Mouse (Mus musculus) neural tube, embryonic 12.5 days (tissue): ENCODE data around the gene Zfp383. TPM values are rescaled to one million over a fixed set of nuclear protein-coding genes. Genes with fewer than 3 reads are reported as not detected.

Experiments
- ATAC-seq: fragments of 200-750 bp; cut with Nextera tagmentation; 2 replicates; pipeline ENCODE4 v1.8.0; 2017; ENCODE audit warnings: low read depth, mild to moderate bottlenecking, moderate TSS enrichment, moderate library complexity; ENCODE audit not compliant: low FRiP score
- H3K27ac ChIP-seq: fragments of 300-500 bp; sonication (generic); 2 replicates; pipeline ENCODE4 v1.5.1; 2016
- H3K27me3 ChIP-seq: fragments of 300-500 bp; sonication (generic); replicated peaks from 2 replicates; pipeline ENCODE4 v1.6.1; 2016; ENCODE audit warnings: mild to moderate bottlenecking
- H3K36me3 ChIP-seq: fragments of 300-500 bp; sonication (generic); 2 replicates; pipeline ENCODE4 v1.6.1; 2016; ENCODE audit warnings: mild to moderate bottlenecking
- H3K4me1 ChIP-seq: fragments of 300-500 bp; sonication (generic); 2 replicates; pipeline ENCODE4 v1.6.1; 2016
- H3K4me2 ChIP-seq: fragments of 300-500 bp; sonication (generic); replicated peaks from 2 replicates; pipeline ENCODE4 v1.6.1; 2016; ENCODE audit warnings: mild to moderate bottlenecking
- H3K4me3 ChIP-seq: fragments of 300-500 bp; sonication (generic); 2 replicates; pipeline ENCODE4 v1.5.1; 2016
- H3K9ac ChIP-seq: fragments of 300-500 bp; sonication (generic); 2 replicates; pipeline ENCODE4 v1.6.1; 2016; ENCODE audit warnings: mild to moderate bottlenecking
- H3K9me3 ChIP-seq: fragments of 300-500 bp; sonication (generic); 2 replicates; pipeline ENCODE4 v1.6.1; 2016; ENCODE audit warnings: mild to moderate bottlenecking
- WGBS: fragments of 180-500 bp; shearing (Covaris S2); methylation state at CpG from one replicate; pipeline ENCODE4 v1.1.7; 2016; 5-methylcytosine and 5-hydroxymethylcytosine counted together
- polyA plus RNA-seq: library from polyadenylated mRNA; unstranded; fragments of >200 nt; fragmentation: Nextera tagmentation; extraction: Ambion mirVana; gene quantifications from 2 replicates; pipeline ENCODE4 v1.2.1, GENCODE M21; 2016

Zfp383 gene
- polyA plus RNA-seq, 1 experiment from 2014 or later = 6.5 TPM

DNA sequence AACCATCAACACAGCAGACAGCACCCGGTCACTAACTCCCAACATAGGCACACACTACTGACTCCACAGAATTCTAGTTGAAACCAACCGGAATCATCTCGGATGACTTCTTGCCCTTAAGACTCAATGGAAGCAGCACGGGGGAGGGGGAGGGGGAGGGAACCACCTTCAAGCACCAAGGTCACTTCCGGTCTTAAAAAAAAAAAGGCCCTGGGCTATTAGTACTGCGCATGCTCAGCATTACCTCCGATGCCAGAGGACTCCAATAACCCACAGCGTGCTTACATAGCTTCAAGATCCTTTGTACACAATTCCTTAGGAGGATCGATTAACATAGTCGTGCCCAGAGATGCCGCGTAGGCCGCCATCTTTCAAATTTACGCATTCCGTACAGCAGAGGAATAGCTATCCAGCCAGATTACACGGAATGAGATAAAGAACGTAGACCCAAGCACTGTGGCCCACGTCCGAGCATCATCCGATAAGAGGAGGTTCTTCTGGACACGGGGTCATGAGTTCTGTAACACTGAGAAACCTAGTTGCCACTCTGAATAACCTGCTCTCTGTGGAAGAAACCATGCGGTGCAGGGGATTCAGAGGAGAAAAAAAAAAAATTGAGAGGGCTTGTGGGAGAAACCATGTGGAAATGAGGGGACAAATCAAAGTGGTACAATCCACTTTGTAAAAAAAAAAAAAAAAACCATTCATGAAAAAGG lies 1.9 kb upstream of the Zfp383 start, which contains the start of gene Zfp27:
Zfp27 (minus strand) TSS at position 607 of the 716 bp plus-strand sequence.
- ATAC-seq = peak; percentile 73

GRCm38 (mm10) chr7:29906682-29907058 lies 1.4 kb upstream of the Zfp383 start:
- H3K36me3 ChIP-seq = peaks cover 22% of the 10 kb centered on the region
- H3K27me3 ChIP-seq = no peaks in the 10 kb centered on the region
- 20% methylated on average over 8 of the region's 8 CpGs for WGBS
- ATAC-seq = no peak
- peaks cover 12% of the 10 kb centered on the region for H3K4me1 ChIP-seq
- H3K9ac ChIP-seq = peak overlapping the region; percentile 40; the same call in 1 of the 2 replicates
- peak overlapping the region; percentile 57 for H3K4me2 ChIP-seq
- no peaks in the 10 kb centered on the region for H3K9me3 ChIP-seq
- peak overlapping the region; percentile 48 for H3K4me3 ChIP-seq
- peak overlapping the region; percentile 63; the same call in 1 of the 2 replicates for H3K27ac ChIP-seq

More for the DNA sequence above, 1.9 kb upstream of the Zfp383 start, which contains the start of gene Zfp27:
- WGBS = under 1% methylated on average over 22 of the region's 22 CpGs
- Histone ChIP-seq H3K4me2 (peak within 1 kb of the TSS; percentile 57), H3K9me3 (no peaks in the 10 kb centered on the region), H3K27me3 (no peaks in the 10 kb centered on the region), H3K36me3 (peaks cover 21% of the 10 kb centered on the region), H3K4me3 (peak within 1 kb of the TSS; percentile 48), H3K9ac (peak within 1 kb of the TSS; percentile 58), H3K4me1 (peaks cover 12% of the 10 kb centered on the region), H3K27ac (peak within 1 kb of the TSS; percentile 75)

DNA sequence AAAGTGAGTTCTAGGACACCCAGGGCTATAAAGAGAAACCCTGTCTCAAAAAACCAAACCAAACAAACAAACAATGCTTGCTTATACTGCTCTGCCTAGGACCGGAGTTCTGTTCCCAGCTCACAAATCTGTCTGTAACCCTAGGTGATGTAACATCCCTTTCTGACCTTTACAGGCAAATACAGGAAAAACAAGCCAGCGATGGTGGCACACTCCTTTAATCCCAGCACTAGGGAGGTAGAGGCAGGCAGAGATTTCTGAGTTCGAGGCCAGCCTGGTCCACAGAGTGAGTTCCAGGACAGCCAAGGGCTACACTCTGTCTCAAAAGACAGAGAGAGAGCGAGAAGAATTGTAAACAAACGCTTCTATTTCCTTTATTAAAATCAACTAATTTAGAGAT lies 817 bp upstream of the Zfp383 start:
- H3K4me2 ChIP-seq = peak overlapping the region; percentile 57; the same call in 1 of the 2 replicates
- 91% methylated on average over 5 of the region's 5 CpGs for WGBS

GRCm38 (mm10) chr7:29910252-29910651 lies 2.2 kb downstream of the Zfp383 start:
- Histone ChIP-seq H3K4me1 (peaks cover 12% of the 10 kb centered on the region), H3K27ac (no peak overlapping the region), H3K4me2 (peak overlapping the region; percentile 70; the same call in 1 of the 2 replicates), H3K36me3 (peaks cover 41% of the 10 kb centered on the region), H3K4me3 (no peak overlapping the region), H3K9ac (no peak overlapping the region), H3K27me3 (no peaks in the 10 kb centered on the region), H3K9me3 (no peaks in the 10 kb centered on the region)
- ATAC-seq = no peak
- WGBS = 61% methylated on average over 2 of the region's 2 CpGs

More for the DNA sequence above, 817 bp upstream of the Zfp383 start:
- Histone ChIP-seq H3K9ac (no peak overlapping the region), H3K27me3 (no peaks in the 10 kb centered on the region), H3K9me3 (no peaks in the 10 kb centered on the region), H3K36me3 (peaks cover 26% of the 10 kb centered on the region), H3K27ac (no peak overlapping the region), H3K4me1 (peaks cover 12% of the 10 kb centered on the region), H3K4me3 (no peak overlapping the region)
- no peak for ATAC-seq

DNA sequence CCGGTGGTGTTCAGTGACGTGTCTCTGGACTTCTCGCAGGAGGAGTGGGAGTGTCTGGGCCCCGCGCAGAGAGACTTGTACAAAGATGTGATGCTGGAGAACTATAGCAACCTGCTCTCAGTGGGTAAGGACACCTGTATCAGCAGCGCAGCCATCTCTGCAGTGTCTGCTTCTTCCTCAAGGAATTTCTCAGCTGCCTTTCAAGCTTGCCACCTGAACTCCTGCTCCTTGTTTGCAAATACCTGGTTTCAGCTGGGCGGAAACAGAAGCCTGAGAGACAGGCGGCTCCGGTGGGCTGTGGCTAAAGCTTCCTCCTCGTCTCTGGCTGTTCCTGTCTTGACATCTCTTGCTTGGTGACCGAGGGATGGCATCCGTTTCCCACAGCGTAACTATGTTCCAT lies 4.1 kb downstream of the Zfp383 start:
- Histone ChIP-seq H3K4me2 (no peak overlapping the region), H3K4me1 (peaks cover 12% of the 10 kb centered on the region), H3K9me3 (no peaks in the 10 kb centered on the region), H3K9ac (no peak overlapping the region), H3K27me3 (no peaks in the 10 kb centered on the region), H3K27ac (no peak overlapping the region), H3K4me3 (no peak overlapping the region), H3K36me3 (peaks cover 55% of the 10 kb centered on the region)
- no peak for ATAC-seq
- 96% methylated on average over 13 of the region's 13 CpGs for WGBS

DNA sequence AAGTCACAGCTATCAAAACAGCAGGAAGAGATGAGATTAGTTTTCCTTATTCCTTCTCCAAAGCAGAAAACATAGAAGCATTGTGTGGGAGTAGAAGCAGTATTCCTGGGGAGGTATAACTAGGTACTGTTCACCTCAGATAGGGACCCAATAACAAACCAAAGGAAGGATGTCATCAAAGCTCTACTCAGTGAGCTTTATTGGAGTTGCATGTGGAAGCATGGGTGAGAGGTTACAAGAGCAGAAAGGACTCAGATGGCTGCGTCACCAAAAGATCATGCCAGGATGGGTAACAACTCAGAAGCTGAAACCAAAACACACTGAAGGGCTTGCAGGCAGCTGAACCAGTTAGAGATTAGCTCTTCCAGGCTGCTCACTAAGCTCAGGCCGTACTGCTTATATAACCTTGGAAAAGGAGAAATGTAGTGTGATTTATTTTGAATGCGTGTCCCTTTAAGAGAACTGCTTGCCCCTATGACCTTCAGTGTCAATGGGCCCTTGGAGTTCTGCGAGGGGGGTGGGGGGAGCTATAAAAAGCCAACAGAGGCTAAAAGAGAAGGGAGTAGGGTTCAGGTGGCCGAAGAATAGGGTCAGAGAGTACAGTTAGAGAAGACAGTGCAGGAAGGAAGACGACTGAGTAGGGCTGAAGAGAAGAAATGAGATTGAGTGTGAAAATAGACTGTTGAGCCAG lies 9.5 kb downstream of the Zfp383 start:
- Histone ChIP-seq H3K4me1 (no peaks in the 10 kb centered on the region), H3K9me3 (no peaks in the 10 kb centered on the region), H3K27me3 (no peaks in the 10 kb centered on the region), H3K4me3 (no peak overlapping the region), H3K27ac (no peak overlapping the region), H3K36me3 (peaks cover 39% of the 10 kb centered on the region), H3K4me2 (no peak overlapping the region), H3K9ac (no peak overlapping the region)
- 28% methylated on average over 6 of the region's 6 CpGs for WGBS
- ATAC-seq = no peak

DNA sequence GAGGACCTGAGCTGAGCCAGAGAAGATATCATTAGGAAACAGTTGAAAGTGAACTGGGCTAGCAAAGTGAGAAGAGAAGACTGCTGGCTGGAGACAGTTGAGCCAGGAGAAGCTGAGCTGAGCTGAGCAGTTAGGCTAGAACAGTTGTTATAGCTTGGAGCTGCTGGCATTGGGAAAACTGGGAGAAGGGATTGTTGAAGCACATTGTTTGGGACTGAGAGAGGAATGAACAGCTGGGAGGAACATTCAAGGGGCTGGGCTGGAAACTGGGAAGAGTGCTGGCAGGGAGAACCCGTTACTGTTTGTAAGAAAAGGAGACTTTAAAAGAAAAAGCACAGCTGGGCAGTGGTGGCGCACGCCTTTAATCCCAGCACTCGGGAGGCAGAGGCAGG lies 10.0 kb downstream of the Zfp383 start:
- Histone ChIP-seq H3K27me3 (no peaks in the 10 kb centered on the region), H3K4me1 (no peaks in the 10 kb centered on the region), H3K27ac (no peak overlapping the region), H3K36me3 (peaks cover 36% of the 10 kb centered on the region), H3K9ac (no peak overlapping the region), H3K4me2 (no peak overlapping the region), H3K9me3 (no peaks in the 10 kb centered on the region), H3K4me3 (no peak overlapping the region)
- ATAC-seq = no peak
- 79% methylated on average over 4 of the region's 4 CpGs for WGBS

DNA sequence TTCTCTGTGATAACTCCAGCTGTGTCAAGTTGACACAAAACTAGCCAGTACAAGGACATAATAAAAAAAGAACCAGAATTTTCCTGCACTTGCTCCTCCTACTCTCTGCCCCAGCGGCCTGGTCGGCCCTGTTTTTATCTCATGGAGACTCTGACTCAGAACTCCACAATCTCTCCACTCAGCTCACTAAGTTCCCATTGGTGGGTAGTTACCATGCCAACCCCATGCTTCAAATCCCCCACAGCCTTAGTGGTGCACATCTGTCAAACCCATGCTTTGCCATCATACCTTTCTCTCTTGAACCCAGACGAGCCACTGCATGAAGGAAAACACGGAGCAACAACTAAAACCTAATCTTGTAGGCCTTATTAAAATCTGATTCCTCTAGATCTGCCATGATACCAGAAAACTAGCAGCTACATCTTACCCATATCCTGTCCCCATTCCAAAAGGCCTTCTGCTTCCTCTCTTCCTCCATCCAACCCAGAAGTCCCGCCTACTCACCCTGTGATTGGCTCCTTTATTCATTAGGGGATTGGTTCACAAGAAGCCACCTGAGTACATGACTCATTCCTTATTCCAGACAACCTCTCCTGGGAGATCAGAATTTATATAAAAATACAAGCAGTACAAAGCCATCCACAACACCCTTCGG lies 13.5 kb downstream of the Zfp383 start:
- Histone ChIP-seq H3K4me3 (no peak overlapping the region), H3K9me3 (no peaks in the 10 kb centered on the region), H3K27ac (no peak overlapping the region), H3K27me3 (no peaks in the 10 kb centered on the region), H3K9ac (no peak overlapping the region), H3K4me1 (no peaks in the 10 kb centered on the region), H3K4me2 (no peak overlapping the region), H3K36me3 (peaks cover 5% of the 10 kb centered on the region; the same call in 1 of the 2 replicates)
- 87% methylated on average over 6 of the region's 6 CpGs for WGBS
- no peak for ATAC-seq

GRCm38 (mm10) chr7:29922780-29923179 lies 14.8 kb downstream of the Zfp383 start:
- Histone ChIP-seq H3K4me2 (no peak overlapping the region), H3K27ac (no peak overlapping the region), H3K4me1 (no peaks in the 10 kb centered on the region), H3K27me3 (no peaks in the 10 kb centered on the region), H3K4me3 (no peak overlapping the region), H3K9me3 (no peaks in the 10 kb centered on the region), H3K36me3 (no peaks in the 10 kb centered on the region), H3K9ac (no peak overlapping the region)
- ATAC-seq = no peak
- WGBS = 59% methylated on average over 2 of the region's 2 CpGs

- no peak for ATAC-seq
- Histone ChIP-seq H3K4me1 (no peaks in the 10 kb centered on the region), H3K36me3 (peaks cover 64% of the 10 kb centered on the region), H3K9me3 (no peaks in the 10 kb centered on the region), H3K4me2 (no peak overlapping the region), H3K4me3 (no peak overlapping the region), H3K27me3 (no peaks in the 10 kb centered on the region), H3K9ac (no peak overlapping the region), H3K27ac (no peak overlapping the region)
- 87% methylated on average over 6 of the region's 6 CpGs for WGBS
Observed at GRCm38 (mm10) chr7:29938856-29939255, 30.8 kb downstream of the Zfp383 start.

GRCm38 (mm10) chr7:29941027-29941426 lies 33.0 kb downstream of the Zfp383 start:
- Histone ChIP-seq H3K9me3 (no peaks in the 10 kb centered on the region), H3K9ac (no peak overlapping the region), H3K4me1 (no peaks in the 10 kb centered on the region), H3K27ac (no peak overlapping the region), H3K4me3 (no peak overlapping the region), H3K36me3 (peaks cover 42% of the 10 kb centered on the region), H3K4me2 (no peak overlapping the region), H3K27me3 (no peaks in the 10 kb centered on the region)
- WGBS = 91% methylated on average over 11 of the region's 11 CpGs
- ATAC-seq = no peak

- Histone ChIP-seq H3K27me3 (no peaks in the 10 kb centered on the region), H3K36me3 (peaks cover 32% of the 10 kb centered on the region), H3K4me2 (no peak overlapping the region), H3K4me3 (no peak overlapping the region), H3K9ac (no peak overlapping the region), H3K27ac (no peak overlapping the region), H3K4me1 (no peaks in the 10 kb centered on the region), H3K9me3 (no peaks in the 10 kb centered on the region)
- 57% methylated on average over 2 of the region's 2 CpGs for WGBS
- ATAC-seq = no peak
Observed at GRCm38 (mm10) chr7:29942740-29943139, 34.7 kb downstream of the Zfp383 start.
